Mouse (Mus musculus) forebrain, embryonic 10.5 days (tissue): ENCODE data around the gene Gm17190. TPM values are rescaled to one million over a fixed set of nuclear protein-coding genes. Genes with fewer than 3 reads are reported as not detected.

Experiments
- DNase-seq: peaks from one replicate; pipeline ENCODE4 v3.0.0-alpha.2; 2017; ENCODE audit warnings: low spot score; ENCODE audit errors: extremely low spot score
- H3K27ac ChIP-seq: fragments of 300-500 bp; sonication (generic); 2 replicates; pipeline ENCODE4 v1.5.1; 2016; ENCODE audit warnings: mild to moderate bottlenecking
- H3K27me3 ChIP-seq: fragments of 300-500 bp; sonication (generic); 2 replicates; pipeline ENCODE4 v1.6.1; 2016; ENCODE audit warnings: mild to moderate bottlenecking; ENCODE audit not compliant: poor library complexity, severe bottlenecking
- H3K36me3 ChIP-seq: fragments of 300-500 bp; sonication (generic); replicated peaks from 2 replicates; pipeline ENCODE4 v1.6.1; 2016; ENCODE audit warnings: mild to moderate bottlenecking, moderate library complexity
- H3K4me1 ChIP-seq: fragments of 300-500 bp; sonication (generic); 2 replicates; pipeline ENCODE4 v1.6.1; 2016
- H3K4me3 ChIP-seq: fragments of 300-500 bp; sonication (generic); 2 replicates; pipeline ENCODE4 v1.5.1; 2016; ENCODE audit warnings: mild to moderate bottlenecking, moderate library complexity
- H3K9me3 ChIP-seq: fragments of 300-500 bp; sonication (generic); 2 replicates; pipeline ENCODE4 v1.6.1; 2016; ENCODE audit warnings: mild to moderate bottlenecking, moderate library complexity
- WGBS: fragments of 180-500 bp; shearing (Covaris S2); methylation state at CpG from one replicate; pipeline ENCODE4 v1.1.7; 2016; 5-methylcytosine and 5-hydroxymethylcytosine counted together
- polyA plus RNA-seq: library from polyadenylated mRNA; unstranded; fragments of >200 nt; fragmentation: Nextera tagmentation; extraction: Ambion mirVana; gene quantifications from 2 replicates; pipeline ENCODE4 v1.2.1, GENCODE M21; 2016

The Gm17190 gene
- polyA plus RNA-seq, 1 experiment from 2014 or later = not detected

DNA sequence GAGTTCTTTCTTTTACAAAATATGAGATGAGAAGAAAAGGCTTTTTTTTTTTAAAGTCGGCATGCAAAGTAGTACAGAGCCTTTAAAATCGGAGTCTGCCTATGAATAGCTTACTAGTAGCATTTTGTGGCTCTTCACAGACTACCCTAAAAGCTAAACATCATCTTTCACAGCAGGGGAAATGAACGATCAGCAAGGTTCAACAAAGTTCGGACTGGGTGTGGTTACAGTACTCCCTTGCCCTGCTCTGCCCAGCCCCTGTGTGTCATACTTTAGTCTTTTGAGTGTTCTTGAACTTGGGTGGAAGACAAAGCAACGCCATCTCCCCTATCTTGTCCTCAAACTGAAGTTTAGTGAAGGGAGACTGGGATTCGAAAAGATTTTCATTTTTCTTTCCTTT lies 44.8 kb downstream of the Gm17190 start:
- WGBS = 84% methylated on average over 6 of the region's 6 CpGs
- no peak overlapping the region for H3K4me3 ChIP-seq
- no peak for DNase-seq

DNA sequence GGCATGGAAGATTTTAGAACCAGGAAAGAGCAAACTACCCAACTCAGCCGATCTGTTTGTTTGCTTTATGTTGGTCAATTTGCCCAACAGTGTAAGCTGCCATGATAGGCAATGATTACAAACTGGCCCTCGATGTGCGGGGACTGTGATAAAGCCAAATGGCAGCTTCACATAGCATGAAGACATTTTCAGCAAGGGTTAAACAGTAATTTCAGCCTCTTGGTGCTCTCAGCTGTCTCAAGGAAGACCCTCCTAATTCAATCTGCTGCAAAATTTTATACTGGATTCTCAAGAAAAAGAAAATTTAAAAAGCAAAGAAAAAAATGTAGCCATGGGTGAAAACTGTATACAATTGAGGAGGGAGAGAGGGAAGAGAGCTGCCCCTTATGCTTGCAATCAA lies 47.2 kb downstream of the Gm17190 start:
- Histone ChIP-seq H3K9me3 (no peaks in the 10 kb centered on the region), H3K27me3 (peaks cover 79% of the 10 kb centered on the region), H3K4me1 (peaks cover 34% of the 10 kb centered on the region), H3K27ac (no peak overlapping the region), H3K4me3 (no peak overlapping the region), H3K36me3 (no peaks in the 10 kb centered on the region)
- WGBS = 94% methylated on average over 3 of the region's 3 CpGs
- no peak for DNase-seq

More for the DNA sequence above, 44.8 kb downstream of the Gm17190 start:
- Histone ChIP-seq H3K27ac (no peak overlapping the region), H3K27me3 (peaks cover 55% of the 10 kb centered on the region), H3K9me3 (no peaks in the 10 kb centered on the region), H3K4me1 (peaks cover 13% of the 10 kb centered on the region), H3K36me3 (no peaks in the 10 kb centered on the region)

- no peaks in the 10 kb centered on the region for H3K9me3 ChIP-seq
- DNase-seq = peak; percentile 55
- H3K36me3 ChIP-seq = no peaks in the 10 kb centered on the region
- peaks cover 97% of the 10 kb centered on the region for H3K27me3 ChIP-seq
- under 1% methylated on average over 25 of the region's 30 CpGs for WGBS
- H3K4me1 ChIP-seq = peaks cover 34% of the 10 kb centered on the region
- peak overlapping the region; percentile 64 for H3K4me3 ChIP-seq
- no peak overlapping the region for H3K27ac ChIP-seq
Observed at GRCm38 (mm10) chr13:96131050-96131449, 49.2 kb downstream of the Gm17190 start.

GRCm38 (mm10) chr13:96131911-96132310 lies 50.1 kb downstream of the Gm17190 start:
- Histone ChIP-seq H3K4me1 (peaks cover 34% of the 10 kb centered on the region), H3K27me3 (peaks cover 96% of the 10 kb centered on the region), H3K36me3 (no peaks in the 10 kb centered on the region), H3K9me3 (no peaks in the 10 kb centered on the region), H3K4me3 (peak overlapping the region; percentile 64), H3K27ac (peak overlapping the region; percentile 74)
- no peak for DNase-seq
- WGBS = under 1% methylated on average over 19 of the region's 19 CpGs

GRCm38 (mm10) chr13:96132401-96132816 lies 50.6 kb downstream of the Gm17190 start, which contains the start of gene Sv2c:
Sv2c (minus strand) TSS chr13:96132577.
- DNase-seq = peak; percentile 76
- Histone ChIP-seq H3K27ac (peak within 1 kb of the TSS; percentile 74), H3K4me1 (peaks cover 34% of the 10 kb centered on the region), H3K4me3 (peak within 1 kb of the TSS; percentile 64), H3K9me3 (no peaks in the 10 kb centered on the region), H3K27me3 (peaks cover 91% of the 10 kb centered on the region), H3K36me3 (no peaks in the 10 kb centered on the region)
- under 1% methylated on average over 37 of the region's 44 CpGs for WGBS

Other genes starting within 250 kb of the Gm17190 start
- gene Iqgap2, start 190.1 kb upstream of the Gm17190 start, polyA plus RNA-seq = 13.6 and 14.0 TPM in 2 replicates
- gene Gm20075, start 678 bp upstream of the Gm17190 start, polyA plus RNA-seq = 31.3 and 34.4 TPM in 2 replicates
- gene Sv2c, start 50.5 kb downstream of the Gm17190 start, polyA plus RNA-seq = 0.31 and 0.38 TPM in 2 replicates